Mouse (Mus musculus) embryo, embryonic 11.5 days (tissue): Measurements from ENCODE around the gene Zbtb16.

Source experiments
- DNase-seq: peaks from one replicate; pipeline ENCODE4 v3.0.0-alpha.2; 2012; ENCODE audit warnings: low read depth, low spot score

Zbtb16 gene

GRCm38 (mm10) chr9:48745347-48746119, 90.5 kb downstream of the Zbtb16 start:
- DNase-seq, result no peak

GRCm38 (mm10) chr9:48744916-48745315, 91.1 kb downstream of the Zbtb16 start:
- no peak for DNase-seq

GRCm38 (mm10) chr9:48744451-48744850, 91.6 kb downstream of the Zbtb16 start:
- no peak for DNase-seq

GRCm38 (mm10) chr9:48743338-48744285, 92.4 kb downstream of the Zbtb16 start:
- no peak for DNase-seq

DNA sequence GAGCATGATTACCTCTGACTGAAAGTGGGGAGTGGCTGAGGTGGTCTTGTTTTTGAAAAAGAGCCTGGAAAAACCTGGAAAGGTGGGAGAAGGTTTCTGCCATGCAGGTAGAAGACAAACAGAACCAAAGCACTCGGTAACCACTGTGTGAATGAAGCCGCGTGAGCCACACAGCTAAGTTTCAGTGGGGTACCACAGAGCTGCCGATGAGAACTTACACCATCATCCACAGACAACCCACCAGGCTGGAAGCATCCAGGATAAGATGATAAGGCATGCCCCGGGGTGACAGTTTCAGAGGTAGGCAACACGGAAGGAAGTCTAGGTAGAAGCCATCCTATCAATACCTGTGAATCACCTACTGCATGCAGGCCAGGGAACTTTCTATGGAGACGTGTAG, 93.9 kb downstream of the Zbtb16 start:
- no peak for DNase-seq

DNA sequence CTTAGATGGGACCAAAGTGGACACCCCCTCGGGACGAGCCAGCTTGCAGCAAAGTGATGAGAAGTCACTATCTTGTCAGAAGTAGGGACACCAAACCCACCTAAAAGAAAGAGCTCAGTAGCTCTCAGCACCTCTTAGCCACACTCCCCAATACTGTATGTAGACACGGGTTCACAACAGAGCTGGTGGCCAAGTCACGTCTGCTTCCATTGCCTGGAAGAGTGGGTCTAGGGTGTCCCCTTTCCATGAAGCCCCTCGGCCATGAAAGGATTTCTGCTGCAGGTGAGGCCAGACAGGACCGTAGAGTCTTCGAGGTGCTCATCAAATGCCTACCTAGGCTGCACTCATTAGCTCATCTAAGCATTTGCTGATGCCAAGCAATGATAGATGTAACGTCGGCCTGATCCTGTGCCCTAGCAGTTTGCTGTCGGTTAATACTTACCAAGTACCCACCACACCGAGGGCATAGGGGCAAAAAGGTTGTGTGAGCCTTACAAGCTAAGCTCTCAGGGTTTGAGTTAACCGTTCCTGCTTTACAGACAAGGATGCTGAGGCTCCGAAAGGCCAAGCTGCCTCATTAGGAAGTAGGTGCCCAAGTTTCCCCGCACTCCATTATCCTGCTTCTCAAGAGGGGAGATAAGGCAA, 94.5 kb downstream of the Zbtb16 start:
- no peak for DNase-seq

- no peak for DNase-seq
These were observed 95.2 kb downstream of the Zbtb16 start for GRCm38 (mm10) chr9:48740732-48741255.

- peak; percentile 79 for DNase-seq
These were observed 95.9 kb downstream of the Zbtb16 start for GRCm38 (mm10) chr9:48740098-48740505.

GRCm38 (mm10) chr9:48738795-48739476, 97.1 kb downstream of the Zbtb16 start:
- no peak for DNase-seq

GRCm38 (mm10) chr9:48737911-48738310, 98.1 kb downstream of the Zbtb16 start:
- DNase-seq, result no peak

- no peak for DNase-seq
These were observed 98.7 kb downstream of the Zbtb16 start for GRCm38 (mm10) chr9:48737210-48737850.

DNA sequence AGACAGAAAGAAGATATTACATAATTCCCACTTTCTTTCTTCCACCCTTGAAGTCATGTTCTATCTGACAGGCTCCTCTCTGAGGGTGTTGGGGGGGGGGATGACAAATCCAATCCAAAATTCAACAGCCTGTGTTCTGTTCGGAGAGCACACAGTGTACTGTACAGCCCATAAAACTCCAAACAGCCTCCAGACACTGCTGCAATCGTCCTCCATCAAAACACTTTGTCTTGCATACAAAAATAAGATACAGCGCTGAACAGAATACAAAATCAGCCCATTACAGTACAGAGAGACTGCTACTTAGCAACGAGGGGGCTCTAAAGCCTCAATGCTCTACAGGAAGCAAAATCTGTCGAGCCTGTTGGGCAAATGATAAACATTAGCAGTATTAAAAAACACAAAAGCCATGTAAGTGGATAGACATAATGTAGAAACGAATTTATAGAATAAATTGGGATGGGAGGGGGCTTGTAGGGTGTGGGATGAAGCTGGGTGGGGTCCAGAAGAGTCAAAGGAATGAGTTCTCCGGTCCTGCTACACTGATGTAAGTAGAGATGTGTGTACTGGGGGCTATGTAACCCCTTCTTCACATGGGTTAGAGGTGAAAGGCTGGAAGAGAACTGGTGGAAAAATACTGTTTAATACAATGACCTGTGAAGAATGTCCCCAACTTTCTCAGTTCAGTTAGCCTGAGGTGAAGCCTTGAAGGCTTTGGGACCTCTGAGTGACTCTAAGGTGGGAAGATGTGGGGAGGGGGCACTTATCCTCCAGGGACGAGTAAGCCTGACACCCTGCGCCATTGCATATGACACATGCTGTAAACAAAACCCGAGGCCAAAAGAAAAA, 99.4 kb downstream of the Zbtb16 start:
- no peak for DNase-seq

- DNase-seq, result no peak
These were observed 100.3 kb downstream of the Zbtb16 start for GRCm38 (mm10) chr9:48735466-48736312.

- no peak for DNase-seq
These were observed 101.1 kb downstream of the Zbtb16 start for GRCm38 (mm10) chr9:48734725-48735465.

DNA sequence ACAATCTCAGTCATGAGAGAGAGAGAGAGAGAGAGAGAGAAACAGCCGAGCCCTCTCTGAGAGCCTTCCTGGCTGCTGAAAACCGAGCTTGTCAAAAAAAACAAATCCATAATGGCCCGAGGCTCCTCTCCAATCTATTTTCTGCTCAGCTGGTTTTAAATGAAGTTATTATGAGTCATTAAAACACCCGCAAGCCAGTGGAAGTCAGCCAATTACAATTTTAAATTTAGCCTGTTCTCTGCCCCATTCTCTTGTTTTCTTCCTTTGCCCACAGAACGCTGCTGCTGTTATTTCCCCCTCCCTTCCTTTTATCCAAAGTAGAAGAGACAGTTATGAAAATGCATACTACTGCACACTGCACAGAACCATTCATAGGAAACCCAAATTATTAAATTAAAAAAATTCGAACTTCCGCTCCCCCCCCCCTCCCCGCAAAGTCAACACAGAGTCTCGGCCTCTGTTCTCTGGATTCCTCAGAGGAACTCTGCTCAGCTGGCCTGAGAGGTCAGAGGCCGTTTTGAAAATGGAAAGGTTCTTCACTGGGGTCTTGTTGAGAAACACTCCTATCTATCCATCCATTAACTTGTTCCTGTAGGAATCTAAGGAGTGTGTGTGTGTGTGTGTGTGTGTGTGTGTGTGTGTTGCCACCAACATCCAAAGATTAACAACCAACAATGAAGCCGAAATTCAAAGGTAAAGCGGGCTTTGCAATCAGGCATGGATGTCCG, 102.0 kb downstream of the Zbtb16 start:
- no peak for DNase-seq

DNA sequence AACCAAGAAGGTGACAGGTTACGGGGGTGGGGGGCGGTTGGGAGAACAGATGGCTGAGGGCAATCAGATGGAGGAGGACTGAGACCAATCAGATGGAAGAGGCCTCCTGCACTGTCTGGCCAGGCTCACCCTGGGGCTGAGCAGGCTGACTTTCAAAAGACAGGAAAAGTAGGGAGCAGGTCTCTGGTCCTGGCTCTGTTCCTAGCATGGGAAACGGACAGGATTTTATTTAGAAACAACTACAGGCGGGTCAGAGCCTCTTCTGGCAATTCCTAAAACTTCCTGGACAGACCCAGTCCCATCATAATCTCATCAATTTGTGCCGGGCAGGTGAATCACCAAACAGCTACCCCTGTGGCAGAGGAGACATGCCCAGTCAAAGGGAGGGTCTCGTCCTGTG, 102.9 kb downstream of the Zbtb16 start:
- DNase-seq, result no peak
